Mouse (Mus musculus) brain, embryonic 14.5 days (tissue): ENCODE measurements around the gene Per2.

Experiments used
- CTCF ChIP-seq: fragments of 200-500 bp; IDR thresholded peaks from 2 replicates; pipeline ENCODE4 v1.5.1; 2012; ENCODE audit warnings: inconsistent platforms, mild to moderate bottlenecking, moderate library complexity, borderline replicate concordance; ENCODE audit not compliant: insufficient read depth, insufficient read length; ENCODE audit errors: extremely low read depth
- POLR2A ChIP-seq: fragments of 200-500 bp; IDR thresholded peaks from 2 replicates; pipeline ENCODE4 v1.6.1; 2012; ENCODE audit warnings: mild to moderate bottlenecking, inconsistent platforms, borderline replicate concordance; ENCODE audit not compliant: poor library complexity, insufficient read depth, insufficient read length, severe bottlenecking; ENCODE audit errors: extremely low read depth

GRCm38 (mm10) chr1:91450851-91451250 is 8.3 kb downstream of the Per2 start:
- no peak for TF ChIP-seq CTCF
- no peak for TF ChIP-seq POLR2A
